Mouse (Mus musculus) hindbrain, embryonic 12.5 days (tissue): ENCODE data around the gene Ssbp3. TPM values are rescaled to one million over a fixed set of nuclear protein-coding genes. Genes with fewer than 3 reads are reported as not detected.

Experiments used
- ATAC-seq: fragments of 200-750 bp; cut with Nextera tagmentation; 2 replicates; pipeline ENCODE4 v1.8.0; 2017; ENCODE audit warnings: moderate TSS enrichment; ENCODE audit not compliant: low FRiP score
- H3K27ac ChIP-seq: fragments of 300-500 bp; sonication (generic); 2 replicates; pipeline ENCODE4 v1.5.1; 2016; ENCODE audit warnings: mild to moderate bottlenecking
- H3K27me3 ChIP-seq: fragments of 300-500 bp; sonication (generic); 2 replicates; pipeline ENCODE4 v1.6.1; 2016; ENCODE audit warnings: mild to moderate bottlenecking
- H3K36me3 ChIP-seq: fragments of 300-500 bp; sonication (generic); 2 replicates; pipeline ENCODE4 v1.6.1; 2016; ENCODE audit warnings: mild to moderate bottlenecking
- H3K4me1 ChIP-seq: fragments of 300-500 bp; sonication (generic); 2 replicates; pipeline ENCODE4 v1.6.1; 2016
- H3K4me2 ChIP-seq: fragments of 300-500 bp; sonication (generic); replicated peaks from 2 replicates; pipeline ENCODE4 v1.6.1; 2016; ENCODE audit warnings: mild to moderate bottlenecking
- H3K4me3 ChIP-seq: fragments of 300-500 bp; sonication (generic); 2 replicates; pipeline ENCODE4 v1.5.1; 2016; ENCODE audit warnings: mild to moderate bottlenecking
- H3K9ac ChIP-seq: fragments of 300-500 bp; sonication (generic); 2 replicates; pipeline ENCODE4 v1.6.1; 2016; ENCODE audit warnings: mild to moderate bottlenecking, moderate library complexity
- H3K9me3 ChIP-seq: fragments of 300-500 bp; sonication (generic); replicated peaks from 2 replicates; pipeline ENCODE4 v1.6.1; 2016; ENCODE audit warnings: mild to moderate bottlenecking
- WGBS: fragments of 180-500 bp; shearing (Covaris S2); methylation state at CpG from one replicate; pipeline ENCODE4 v1.1.7; 2016; 5-methylcytosine and 5-hydroxymethylcytosine counted together
- polyA plus RNA-seq: library from polyadenylated mRNA; unstranded; fragments of >200 nt; fragmentation: Nextera tagmentation; extraction: Ambion mirVana; gene quantifications from 2 replicates; pipeline ENCODE4 v1.2.1, GENCODE M21; 2016

The Ssbp3 gene
- polyA plus RNA-seq, 1 experiment from 2014 or later, result 285 TPM

GRCm38 (mm10) chr4:107012005-107012478, 101.5 kb downstream of the Ssbp3 start:
- Histone ChIP-seq H3K9me3 (no peaks in the 10 kb centered on the region), H3K4me1 (peaks cover 61% of the 10 kb centered on the region), H3K9ac (no peak overlapping the region), H3K4me2 (no peak overlapping the region), H3K4me3 (no peak overlapping the region), H3K27me3 (no peaks in the 10 kb centered on the region), H3K27ac (no peak overlapping the region), H3K36me3 (peaks cover 21% of the 10 kb centered on the region; the same call in 1 of the 2 replicates)
- ATAC-seq, result no peak
- 77% methylated on average over 13 of the region's 13 CpGs for WGBS

- H3K4me1 ChIP-seq, result peaks cover 66% of the 10 kb centered on the region
- 90% methylated on average over 3 of the region's 3 CpGs for WGBS
- no peak overlapping the region for H3K27ac ChIP-seq
These were observed 102.1 kb downstream of the Ssbp3 start for GRCm38 (mm10) chr4:107012574-107012973.

GRCm38 (mm10) chr4:107013119-107013816, 102.8 kb downstream of the Ssbp3 start:
- 85% methylated on average over 6 of the region's 6 CpGs for WGBS
- H3K27ac ChIP-seq, result no peak overlapping the region
- H3K9me3 ChIP-seq, result no peaks in the 10 kb centered on the region
- no peak for ATAC-seq
- H3K9ac ChIP-seq, result no peak overlapping the region
- H3K36me3 ChIP-seq, result peaks cover 21% of the 10 kb centered on the region; the same call in 1 of the 2 replicates
- no peak overlapping the region for H3K4me2 ChIP-seq
- H3K27me3 ChIP-seq, result no peaks in the 10 kb centered on the region
- H3K4me3 ChIP-seq, result no peak overlapping the region
- peaks cover 73% of the 10 kb centered on the region for H3K4me1 ChIP-seq

More at GRCm38 (mm10) chr4:107012574-107012973, 102.1 kb downstream of the Ssbp3 start:
- no peaks in the 10 kb centered on the region for H3K9me3 ChIP-seq
- ATAC-seq, result no peak
- H3K27me3 ChIP-seq, result no peaks in the 10 kb centered on the region
- no peak overlapping the region for H3K4me3 ChIP-seq
- no peak overlapping the region for H3K9ac ChIP-seq
- H3K36me3 ChIP-seq, result peaks cover 21% of the 10 kb centered on the region; the same call in 1 of the 2 replicates
- H3K4me2 ChIP-seq, result no peak overlapping the region

- Histone ChIP-seq H3K9me3 (no peaks in the 10 kb centered on the region), H3K36me3 (peaks cover 18% of the 10 kb centered on the region; the same call in 1 of the 2 replicates), H3K27ac (no peak overlapping the region; the same call in 1 of the 2 replicates), H3K4me2 (no peak overlapping the region), H3K27me3 (no peaks in the 10 kb centered on the region), H3K4me3 (no peak overlapping the region), H3K9ac (no peak overlapping the region), H3K4me1 (peaks cover 73% of the 10 kb centered on the region)
- WGBS, result 80% methylated on average over 9 of the region's 9 CpGs
- ATAC-seq, result no peak
These were observed 103.3 kb downstream of the Ssbp3 start for GRCm38 (mm10) chr4:107013817-107014260.

- Histone ChIP-seq H3K4me2 (peak overlapping the region; percentile 9; the same call in 1 of the 2 replicates), H3K27me3 (no peaks in the 10 kb centered on the region), H3K4me1 (peaks cover 94% of the 10 kb centered on the region), H3K9ac (0 out of 2 replicates have a peak overlapping the region, but pooled peaks have one; percentile 38), H3K27ac (peak overlapping the region; percentile 80), H3K4me3 (no peak overlapping the region), H3K9me3 (no peaks in the 10 kb centered on the region), H3K36me3 (0 out of 2 replicates have a peak, but pooled peaks cover 11% of the 10 kb centered on the region)
- WGBS, result 29% methylated on average over 13 of the region's 13 CpGs
- peak; percentile 78 for ATAC-seq
These were observed 105.5 kb downstream of the Ssbp3 start for GRCm38 (mm10) chr4:107015971-107016511.

GRCm38 (mm10) chr4:107017257-107017656, 106.8 kb downstream of the Ssbp3 start:
- ATAC-seq, result no peak
- Histone ChIP-seq H3K4me3 (no peak overlapping the region), H3K27ac (0 out of 2 replicates have a peak overlapping the region, but pooled peaks have one; percentile 7), H3K4me1 (peaks cover 99% of the 10 kb centered on the region), H3K9me3 (no peaks in the 10 kb centered on the region), H3K9ac (peak overlapping the region; percentile 38; the same call in 1 of the 2 replicates), H3K4me2 (no peak overlapping the region), H3K27me3 (no peaks in the 10 kb centered on the region), H3K36me3 (0 out of 2 replicates have a peak, but pooled peaks cover 11% of the 10 kb centered on the region)

GRCm38 (mm10) chr4:107018521-107018920, 108.0 kb downstream of the Ssbp3 start:
- ATAC-seq, result no peak
- H3K4me2 ChIP-seq, result no peak overlapping the region
- H3K9me3 ChIP-seq, result no peaks in the 10 kb centered on the region
- H3K36me3 ChIP-seq, result 0 out of 2 replicates have a peak, but pooled peaks cover 6% of the 10 kb centered on the region
- H3K4me1 ChIP-seq, result peaks cover 100% of the 10 kb centered on the region
- 82% methylated on average over 3 of the region's 3 CpGs for WGBS
- no peak overlapping the region for H3K4me3 ChIP-seq
- H3K27ac ChIP-seq, result peak overlapping the region; percentile 53
- peak overlapping the region; percentile 19; the same call in 1 of the 2 replicates for H3K9ac ChIP-seq
- H3K27me3 ChIP-seq, result no peaks in the 10 kb centered on the region

DNA sequence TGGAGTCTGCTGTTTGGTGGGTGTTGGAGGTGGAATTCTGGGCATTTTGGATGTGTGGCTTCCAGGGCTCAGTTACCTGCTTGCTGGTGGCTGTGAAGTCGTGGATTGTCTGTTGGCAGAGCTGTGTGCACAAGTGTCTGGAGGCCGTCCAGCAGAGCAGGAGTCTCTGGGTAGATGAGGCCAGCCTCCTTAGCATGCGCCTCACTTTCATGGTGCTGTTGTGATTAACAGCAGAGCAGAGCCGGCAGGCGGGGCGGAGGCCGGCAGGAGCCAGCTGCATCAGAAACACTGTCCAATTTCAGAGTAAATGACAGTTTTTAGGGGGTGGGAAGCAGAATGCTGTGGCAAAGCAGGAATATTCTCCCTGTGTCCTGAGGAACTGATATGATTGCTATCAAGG, 108.5 kb downstream of the Ssbp3 start:
- H3K9me3 ChIP-seq, result no peaks in the 10 kb centered on the region
- H3K4me3 ChIP-seq, result no peak overlapping the region
- ATAC-seq, result no peak
- no peaks in the 10 kb centered on the region for H3K27me3 ChIP-seq
- peak overlapping the region; percentile 53 for H3K27ac ChIP-seq
- peaks cover 98% of the 10 kb centered on the region for H3K4me1 ChIP-seq
- no peak overlapping the region for H3K4me2 ChIP-seq
- H3K36me3 ChIP-seq, result 0 out of 2 replicates have a peak, but pooled peaks cover 6% of the 10 kb centered on the region
- peak overlapping the region; percentile 19; the same call in 1 of the 2 replicates for H3K9ac ChIP-seq
- WGBS, result 28% methylated on average over 7 of the region's 7 CpGs

- H3K9ac ChIP-seq, result no peak overlapping the region
- no peaks in the 10 kb centered on the region; the same call in 1 of the 2 replicates for H3K36me3 ChIP-seq
- ATAC-seq, result no peak
- no peaks in the 10 kb centered on the region for H3K27me3 ChIP-seq
- peaks cover 95% of the 10 kb centered on the region for H3K4me1 ChIP-seq
- no peak overlapping the region for H3K4me3 ChIP-seq
- H3K4me2 ChIP-seq, result no peak overlapping the region
- peak overlapping the region; percentile 53; the same call in 1 of the 2 replicates for H3K27ac ChIP-seq
- WGBS, result 75% methylated on average over 5 of the region's 5 CpGs
- H3K9me3 ChIP-seq, result no peaks in the 10 kb centered on the region
These were observed 109.9 kb downstream of the Ssbp3 start for GRCm38 (mm10) chr4:107020287-107021000.

DNA sequence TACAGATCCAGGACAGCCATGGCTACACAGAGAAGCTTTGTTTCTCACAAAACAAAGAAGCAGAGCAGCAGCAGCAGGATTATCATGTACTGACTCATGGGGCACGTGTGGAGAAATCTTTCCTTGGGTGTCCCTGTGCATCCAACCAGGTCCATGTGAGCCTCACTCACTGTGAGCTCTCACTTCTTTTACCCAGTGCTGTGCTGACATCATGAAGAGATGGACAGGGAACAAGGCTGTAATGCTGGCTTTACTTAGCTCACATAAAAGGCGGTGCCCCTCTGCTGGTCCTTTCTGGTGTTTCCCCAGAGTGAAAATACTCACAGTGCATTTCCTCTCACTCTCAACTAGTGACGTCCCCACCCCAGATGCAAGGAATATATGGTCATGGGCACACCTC, 111.0 kb downstream of the Ssbp3 start:
- WGBS, result 70% methylated on average over 3 of the region's 3 CpGs
- 0 out of 2 replicates have a peak overlapping the region, but pooled peaks have one; percentile 19 for H3K9ac ChIP-seq
- H3K36me3 ChIP-seq, result no peaks in the 10 kb centered on the region; the same call in 1 of the 2 replicates
- no peak overlapping the region for H3K4me2 ChIP-seq
- no peaks in the 10 kb centered on the region for H3K27me3 ChIP-seq
- peak overlapping the region; percentile 36 for H3K27ac ChIP-seq
- no peak for ATAC-seq
- H3K9me3 ChIP-seq, result no peaks in the 10 kb centered on the region
- H3K4me1 ChIP-seq, result peaks cover 95% of the 10 kb centered on the region
- H3K4me3 ChIP-seq, result no peak overlapping the region

- Histone ChIP-seq H3K4me2 (no peak overlapping the region), H3K4me3 (no peak overlapping the region), H3K9ac (no peak overlapping the region), H3K27ac (peak overlapping the region; percentile 25; the same call in 1 of the 2 replicates), H3K4me1 (peaks cover 62% of the 10 kb centered on the region), H3K36me3 (peaks cover 21% of the 10 kb centered on the region), H3K9me3 (no peaks in the 10 kb centered on the region), H3K27me3 (no peaks in the 10 kb centered on the region)
- 86% methylated on average over 7 of the region's 7 CpGs for WGBS
- ATAC-seq, result no peak
These were observed 114.4 kb downstream of the Ssbp3 start for GRCm38 (mm10) chr4:107024899-107025298.

- Histone ChIP-seq H3K4me1 (peaks cover 57% of the 10 kb centered on the region), H3K36me3 (peaks cover 26% of the 10 kb centered on the region), H3K4me3 (no peak overlapping the region), H3K27ac (no peak overlapping the region), H3K4me2 (no peak overlapping the region), H3K9ac (no peak overlapping the region), H3K27me3 (no peaks in the 10 kb centered on the region), H3K9me3 (no peaks in the 10 kb centered on the region)
- no peak for ATAC-seq
- WGBS, result 78% methylated on average over 5 of the region's 5 CpGs
These were observed 114.9 kb downstream of the Ssbp3 start for GRCm38 (mm10) chr4:107025369-107025768.
